Mouse (Mus musculus) left cerebral cortex, adult 2 months (tissue): Measurements from ENCODE around the gene Ydjc. TPM values are rescaled to one million over a fixed set of nuclear protein-coding genes. Genes with fewer than 3 reads are reported as not detected.

Experiments
- DNase-seq, 2 experiments: peaks; one replicate each; pipeline ENCODE4 v3.0.0; 2021 to 2022; ENCODE audit warnings: low spot score in 2 of 2, mixed read lengths in 1 of 2; ENCODE audit errors: extremely low spot score in 1 of 2
- H3K27ac ChIP-seq: fragments of 200-600 bp; 2 replicates; pipeline ENCODE4 v1.8.1; 2022
- H3K4me3 ChIP-seq: fragments of 200-600 bp; 2 replicates; pipeline ENCODE4 v1.8.1; 2022
- CTCF ChIP-seq: fragments of 200-600 bp; IDR thresholded peaks from 2 replicates; pipeline ENCODE4 v1.8.1; 2022; ENCODE audit warnings: antibody characterized with exemption, mild to moderate bottlenecking, moderate library complexity
- intact Hi-C: fragments of 180-260 bp; cut with DNase I; formaldehyde crosslinking; loops from one replicate; pipeline ENCODE4 v1.15.1; 2025
- long read RNA-seq, 2 experiments: library from polyadenylated mRNA; stranded (forward); transcript quantifications; one replicate each; pipeline ENCODE4 v2.0.0; 2021; ENCODE audit warnings: borderline mapping rate in 2 of 2
- total RNA-seq, 2 experiments: library from RNA; stranded (reverse); gene quantifications; 2 replicates each; pipeline ENCODE4 v1.2.3; 2021

Ydjc gene
- total RNA-seq = 10 to 100 TPM; 24.0 to 25.4 TPM
- long read RNA-seq, experiment 1, transcript Ydjc-201 (5 exons, 1,297 nt) = major isoform, 12 of 27 reads
- long read RNA-seq, experiment 1, partial matches to known transcripts = 11 of 27 reads
- long read RNA-seq, experiment 1, other reads (novel, unspliced or antisense) = 2 of 27 reads
- long read RNA-seq, experiment 2, transcript Ydjc-201 (5 exons, 1,297 nt) = major isoform, 5 of 15 reads
- long read RNA-seq, experiment 2, partial matches to known transcripts = 3 of 15 reads
- long read RNA-seq, experiment 2, other reads (novel, unspliced or antisense) = 5 of 15 reads

GRCm38 (mm10) chr16:17144339-17144738 is at the start of gene Ydjc:
Gene Ydjc (plus strand): TSS chr16:17144621.
- no peak for TF ChIP-seq CTCF
- intact Hi-C loops = no loop called here
- no peak within 1 kb of the TSS for H3K4me3 ChIP-seq
- H3K27ac ChIP-seq = no peak within 1 kb of the TSS
- DNase-seq = no peak

- DNase-seq = no peak
- intact Hi-C loops = no loop called here
- no peak overlapping the region for H3K27ac ChIP-seq
- no peak overlapping the region for H3K4me3 ChIP-seq
- no peak for TF ChIP-seq CTCF
Measured at GRCm38 (mm10) chr16:17096938-17097337, 47.5 kb upstream of the Ydjc start.

- DNase-seq = no peak
- no peak for TF ChIP-seq CTCF
- Histone ChIP-seq H3K27ac (no peak overlapping the region), H3K4me3 (no peak overlapping the region)
- intact Hi-C loops = no loop called here
Measured at GRCm38 (mm10) chr16:17102630-17103220, 41.7 kb upstream of the Ydjc start.

- no peak overlapping the region for H3K27ac ChIP-seq
- no peak for DNase-seq
- intact Hi-C loops = no loop called here
- no peak overlapping the region for H3K4me3 ChIP-seq
- no peak for TF ChIP-seq CTCF
Measured at GRCm38 (mm10) chr16:17104600-17104999, 39.8 kb upstream of the Ydjc start.

- H3K4me3 ChIP-seq = peak within 1 kb of the TSS; percentile 83
- intact Hi-C loops = no loop called here
- TF ChIP-seq CTCF = no peak
- DNase-seq = peak; percentile 52 to 68
- H3K27ac ChIP-seq = peak within 1 kb of the TSS; percentile 79
Measured at GRCm38 (mm10) chr16:17110771-17111743, 33.4 kb upstream of the Ydjc start, which contains the start of gene Ppil2. Gene Ppil2 (minus strand): TSS chr16:17111257.

- DNase-seq = no peak
- Histone ChIP-seq H3K27ac (no peak overlapping the region), H3K4me3 (no peak overlapping the region)
- no peak for TF ChIP-seq CTCF
- intact Hi-C loops = no loop called here
Measured at GRCm38 (mm10) chr16:17117309-17117799, 27.1 kb upstream of the Ydjc start.

GRCm38 (mm10) chr16:17121569-17121968 is 22.9 kb upstream of the Ydjc start:
- intact Hi-C loops = no loop called here
- TF ChIP-seq CTCF = no peak
- no peak overlapping the region for H3K4me3 ChIP-seq
- no peak overlapping the region for H3K27ac ChIP-seq
- DNase-seq = no peak

GRCm38 (mm10) chr16:17124119-17124870 is 20.1 kb upstream of the Ydjc start:
- no peak for DNase-seq
- Histone ChIP-seq H3K4me3 (no peak overlapping the region; the same call in 1 of the 2 replicates), H3K27ac (no peak overlapping the region)
- no peak for TF ChIP-seq CTCF
- intact Hi-C loops = no loop called here

GRCm38 (mm10) chr16:17124871-17125520 is 19.4 kb upstream of the Ydjc start, which contains the start of gene 2610318N02Rik:
Gene 2610318N02Rik (minus strand): TSS chr16:17125167.
- Histone ChIP-seq H3K4me3 (peak within 1 kb of the TSS; percentile 29), H3K27ac (no peak within 1 kb of the TSS)
- no peak for TF ChIP-seq CTCF
- intact Hi-C loops = no loop called here
- peak; percentile 59 to 61 for DNase-seq

- TF ChIP-seq CTCF = peak; percentile 56
- DNase-seq = no peak
- no peak overlapping the region for H3K27ac ChIP-seq
- no peak overlapping the region for H3K4me3 ChIP-seq
- intact Hi-C loops = loop anchor here (1.0 kb wide), 1 partner anchor 149 kb away; the partner anchor contains the start of gene Tmem191c
Measured at GRCm38 (mm10) chr16:17127292-17127691, 17.1 kb upstream of the Ydjc start.
